15 mouse cellular contexts compared by ENCODE assay signal in the genomic region with DNA sequence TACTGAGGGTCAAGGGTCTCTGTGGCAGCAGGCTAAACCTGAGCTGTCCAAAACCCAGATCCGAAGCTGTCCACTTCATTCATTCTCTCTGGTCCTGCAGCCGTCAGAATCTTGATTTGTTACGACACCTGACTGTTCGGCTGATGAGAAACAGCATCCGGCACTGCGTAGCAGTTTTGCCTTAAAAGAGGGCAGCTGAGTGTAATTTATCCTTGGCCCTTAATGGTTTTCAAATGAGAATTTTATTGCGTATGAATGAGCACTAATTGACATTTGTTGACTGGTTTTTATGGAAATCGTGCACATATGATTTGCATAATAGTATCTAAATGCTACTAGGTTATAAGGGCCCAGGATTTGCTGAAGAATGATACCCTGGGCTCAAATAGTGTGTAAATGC. TPM values are rescaled to one million over a fixed set of nuclear protein-coding genes. Genes with fewer than 3 reads are reported as not detected.
"Had no signal": no experiment of that assay in that cellular context is flagged by ENCODE, and none has a peak within 500 bp of the region (broad histone marks: within the 10 kb centered on the region; RNA-seq: fewer than 3 reads in every experiment).

No protein-coding gene starts in this region.

- H3K4me3 ChIP-seq: limb, embryonic 15.5 days; liver, embryonic 12.5 days; megakaryocyte, embryonic 14.5 days; midbrain, embryonic 13.5 days had no signal

- H3K9ac ChIP-seq: limb, embryonic 15.5 days; liver, embryonic 12.5 days; lung, embryonic 14.5 days; midbrain, embryonic 13.5 days had no signal

- H3K4me1 ChIP-seq: liver, embryonic 12.5 days; megakaryocyte, embryonic 14.5 days had no signal

- H3K27ac ChIP-seq: kidney, postnatal 0 days; limb, embryonic 15.5 days; liver, embryonic 12.5 days; macrophage; stomach, postnatal 0 days had no signal

- H3K4me2 ChIP-seq: limb, embryonic 15.5 days; liver, embryonic 12.5 days; lung, embryonic 14.5 days; midbrain, embryonic 13.5 days had no signal

- DNase-seq: kidney, adult 9 months; kidney, postnatal 36 days; layer of hippocampus, adult 9-11 months; layer of hippocampus, postnatal 36 days; lung, embryonic 14.5 days; lung, postnatal 10 days; thymus, postnatal 4 days had no signal

- H3K9me3 ChIP-seq: limb, embryonic 15.5 days; liver, embryonic 12.5 days; megakaryocyte, embryonic 14.5 days; midbrain, embryonic 13.5 days had no signal

- ATAC-seq: liver, embryonic 12.5 days; midbrain, embryonic 13.5 days had no signal

- H3K36me3 ChIP-seq: limb, embryonic 15.5 days; liver, embryonic 12.5 days; midbrain, embryonic 13.5 days had no signal

- H3K27me3 ChIP-seq: limb, embryonic 15.5 days; liver, embryonic 12.5 days; midbrain, embryonic 13.5 days had no signal

RNA-seq across cellular contexts. Expression of a gene that starts 21.0 kb away (rescaled TPM):
- polyA plus RNA-seq: liver, embryonic 12.5 days; liver, embryonic 16.5 days; macrophage had no signal
